Mouse (Mus musculus) C2C12 (cell line): ENCODE data around the gene Ptprcap. TPM values are rescaled to one million over a fixed set of nuclear protein-coding genes. Genes with fewer than 3 reads are reported as not detected.
A peak's percentile ranks its signal among the peaks of the same experiment; 100 is the strongest.

Experiments used
- H3K27me3 ChIP-seq: one replicate; pipeline ENCODE4 v1.6.1; 2011; ENCODE audit not compliant: control insufficient read depth, insufficient read depth, insufficient read length
- H3K36me3 ChIP-seq: one replicate; pipeline ENCODE4 v1.6.1; 2011; ENCODE audit not compliant: control insufficient read depth, insufficient read depth
- H3K4me3 ChIP-seq: one replicate; pipeline ENCODE4 v1.5.1; 2011; ENCODE audit warnings: mild to moderate bottlenecking, control low read depth; ENCODE audit not compliant: poor library complexity, insufficient read depth, severe bottlenecking
- H3K79me2 ChIP-seq: one replicate; pipeline ENCODE4 v1.6.1; 2011; ENCODE audit not compliant: control insufficient read depth, insufficient read depth
- H3K79me3 ChIP-seq: one replicate; pipeline ENCODE4 v1.6.1; 2011; ENCODE audit warnings: low read depth, control low read depth
- H3ac ChIP-seq: one replicate; pipeline ENCODE3; 2011; ENCODE audit warnings: low read depth; ENCODE audit not compliant: control insufficient read depth, insufficient read length
- CEBPB ChIP-seq: IDR thresholded peaks from one replicate; pipeline ENCODE4 v1.6.1; 2011; ENCODE audit warnings: low read depth, mild to moderate bottlenecking, control low read depth, moderate library complexity
- CTCF ChIP-seq: IDR thresholded peaks from one replicate; pipeline ENCODE4 v1.5.1; 2011; ENCODE audit not compliant: control insufficient read depth, insufficient read depth, insufficient read length
- FOSL1 ChIP-seq: IDR thresholded peaks from one replicate; pipeline ENCODE4 v1.8.0; 2011; ENCODE audit warnings: mild to moderate bottlenecking, low read length; ENCODE audit not compliant: poor library complexity, insufficient read depth, severe bottlenecking
- MAX ChIP-seq: IDR thresholded peaks from one replicate; pipeline ENCODE4 v1.6.1; 2011; ENCODE audit warnings: mild to moderate bottlenecking, control low read depth
- MYOD1 ChIP-seq: IDR thresholded peaks from one replicate; pipeline ENCODE4 v1.6.1; 2011; ENCODE audit warnings: low read depth; ENCODE audit not compliant: control insufficient read depth, insufficient read length
- MYOG ChIP-seq: IDR thresholded peaks from one replicate; pipeline ENCODE4 v1.6.1; 2011; ENCODE audit not compliant: control insufficient read depth, insufficient read length; ENCODE audit errors: extremely low read depth
- USF1 ChIP-seq: IDR thresholded peaks from one replicate; pipeline ENCODE4 v1.6.1; 2011; ENCODE audit warnings: low read depth, mild to moderate bottlenecking, control low read depth, moderate library complexity
- polyA plus RNA-seq: library from polyadenylated mRNA; unstranded; fragments of >200 nt; fragmentation: generic; extraction: Trizol; gene quantifications from one replicate; pipeline ENCODE4 v1.2.1, GENCODE M21; 2012; ENCODE audit warnings: missing spikeins

Gene Ptprcap
- polyA plus RNA-seq, 1 experiment = 5.8 TPM

DNA sequence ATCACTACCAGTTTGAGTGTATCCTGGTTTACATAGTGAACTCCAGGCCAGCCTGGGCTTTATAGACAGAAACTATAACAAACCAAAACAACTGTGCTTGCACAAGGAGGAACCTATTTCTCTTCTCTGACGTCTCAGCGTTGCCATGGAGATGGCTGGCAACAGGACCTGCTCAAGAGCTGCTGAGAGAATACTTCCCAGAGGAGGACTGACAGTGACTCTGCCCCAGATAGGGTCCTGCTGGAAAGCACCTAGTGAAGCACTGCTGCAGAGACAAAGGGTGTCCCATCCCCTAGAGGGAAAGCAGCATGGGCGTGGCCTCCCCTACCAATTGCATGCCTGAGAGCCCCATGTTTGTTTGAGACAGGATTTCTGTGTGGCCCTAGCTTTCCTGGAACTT is 28.5 kb downstream of the Ptprcap start:
- H3ac ChIP-seq = no peak overlapping the region
- H3K36me3 ChIP-seq = no peaks in the 10 kb centered on the region
- no peak overlapping the region for H3K4me3 ChIP-seq
- no peaks in the 10 kb centered on the region for H3K27me3 ChIP-seq
- H3K79me3 ChIP-seq = no peaks in the 10 kb centered on the region
- H3K79me2 ChIP-seq = no peaks in the 10 kb centered on the region
- TF ChIP-seq CEBPB (no peak), USF1 (no peak)

DNA sequence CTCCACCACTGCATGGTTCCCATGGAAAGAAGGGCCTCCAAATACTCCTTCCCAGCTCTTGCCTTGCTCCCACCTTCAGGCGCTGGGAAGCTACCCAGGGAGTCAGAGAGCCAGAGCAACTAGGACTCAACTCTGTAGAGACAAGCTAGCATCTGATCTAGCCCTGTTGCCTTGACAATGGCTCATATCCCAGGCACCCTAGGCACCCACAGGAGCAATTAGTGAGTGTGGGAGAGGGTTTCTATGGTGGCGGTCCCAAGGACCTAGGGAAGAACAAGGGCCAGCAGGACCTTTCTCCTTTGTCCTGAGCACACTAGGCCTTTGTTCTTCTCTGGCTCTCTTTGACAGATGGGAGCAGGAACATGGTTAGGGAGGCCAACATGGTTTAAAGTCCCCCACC is 30.3 kb downstream of the Ptprcap start:
- H3K27me3 ChIP-seq = no peaks in the 10 kb centered on the region
- H3K36me3 ChIP-seq = no peaks in the 10 kb centered on the region
- H3ac ChIP-seq = no peak overlapping the region
- no peak overlapping the region for H3K4me3 ChIP-seq
- no peak for TF ChIP-seq USF1
- TF ChIP-seq FOSL1 = no peak
- TF ChIP-seq MAX = no peak
- TF ChIP-seq MYOD1 = no peak
- TF ChIP-seq CEBPB = no peak
- no peak for TF ChIP-seq MYOG
- TF ChIP-seq CTCF = no peak
- no peaks in the 10 kb centered on the region for H3K79me3 ChIP-seq
- H3K79me2 ChIP-seq = no peaks in the 10 kb centered on the region

DNA sequence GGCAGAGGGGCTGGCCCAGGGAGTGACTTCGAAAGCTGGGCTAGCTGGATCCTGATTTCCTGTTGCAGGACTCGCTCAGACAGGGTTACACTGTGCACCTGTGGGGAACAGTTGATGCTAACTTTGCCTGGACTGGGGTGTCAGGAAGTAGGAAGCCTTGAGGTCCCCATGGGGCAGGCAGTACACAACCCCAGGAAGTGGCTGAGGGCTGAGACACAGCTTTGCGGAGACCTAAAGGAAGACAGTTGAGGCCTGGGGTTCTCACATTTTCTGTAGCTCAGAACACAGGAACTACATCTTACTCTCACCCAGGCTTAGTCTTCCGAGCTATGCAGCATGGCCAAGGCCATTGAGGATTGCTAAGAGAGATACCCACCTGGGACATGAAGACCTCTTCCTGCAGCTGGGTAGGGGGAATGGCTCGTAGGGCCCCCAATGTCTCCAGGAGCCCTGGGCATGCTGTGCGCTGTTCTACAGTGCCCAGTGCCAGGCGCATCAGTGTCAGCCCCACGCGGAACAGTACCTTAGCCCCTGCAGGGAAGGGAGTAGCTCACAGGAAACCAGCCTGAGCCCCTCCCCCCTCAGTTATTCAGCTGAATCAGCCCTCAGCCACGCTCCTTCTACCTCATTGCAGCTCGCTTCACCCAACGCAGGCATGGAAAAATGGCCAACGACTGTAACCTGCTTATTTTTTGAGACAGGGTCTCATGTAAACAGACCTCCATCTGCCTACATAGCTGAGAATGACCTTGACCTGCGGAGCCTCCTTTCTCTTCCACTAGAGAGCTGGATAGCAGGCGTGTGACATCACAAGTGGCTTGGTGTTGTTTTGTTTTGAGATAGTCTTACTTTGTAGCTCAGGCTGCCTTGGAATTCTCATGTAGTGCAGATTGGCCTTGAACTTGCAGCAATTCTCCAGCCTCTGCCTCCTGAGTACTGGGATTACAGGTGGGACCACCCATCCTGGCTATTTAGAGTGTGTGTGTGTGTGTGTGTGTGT is 31.9 kb downstream of the Ptprcap start:
- H3K79me3 ChIP-seq = no peaks in the 10 kb centered on the region
- no peaks in the 10 kb centered on the region for H3K36me3 ChIP-seq
- H3ac ChIP-seq = no peak overlapping the region
- no peak for TF ChIP-seq CEBPB
- TF ChIP-seq MYOD1 = no peak
- no peak for TF ChIP-seq FOSL1
- TF ChIP-seq USF1 = no peak
- TF ChIP-seq MAX = no peak
- no peak for TF ChIP-seq CTCF
- no peak for TF ChIP-seq MYOG
- H3K79me2 ChIP-seq = no peaks in the 10 kb centered on the region
- no peak overlapping the region for H3K4me3 ChIP-seq
- no peaks in the 10 kb centered on the region for H3K27me3 ChIP-seq

DNA sequence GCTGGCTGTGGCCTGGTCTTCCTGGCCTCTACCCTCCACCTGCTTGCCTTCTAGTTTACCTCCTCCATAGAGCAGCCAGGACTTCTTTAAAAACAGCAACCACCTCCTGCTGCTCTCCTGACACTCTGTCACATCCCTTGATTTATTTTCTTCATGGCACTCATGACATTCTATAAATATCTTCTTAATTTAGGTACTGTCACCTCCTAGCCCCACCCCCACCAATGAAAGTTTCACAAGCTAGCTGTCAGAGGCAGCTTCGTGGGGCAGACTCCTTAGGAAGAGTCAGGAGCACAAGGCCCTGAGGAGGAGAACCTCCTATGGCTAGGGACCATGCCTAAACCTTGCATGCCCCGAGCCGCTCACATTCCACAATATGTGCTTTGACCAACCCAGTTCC is 33.9 kb downstream of the Ptprcap start:
- Histone ChIP-seq H3K27me3 (no peaks in the 10 kb centered on the region), H3K36me3 (no peaks in the 10 kb centered on the region), H3K79me2 (peaks cover 3% of the 10 kb centered on the region), H3K4me3 (no peak overlapping the region), H3K79me3 (peaks cover under 1% of the 10 kb centered on the region), H3ac (no peak overlapping the region)
- TF ChIP-seq MYOG (no peak), MYOD1 (no peak), CTCF (no peak), USF1 (no peak), CEBPB (no peak), FOSL1 (no peak), MAX (no peak)

DNA sequence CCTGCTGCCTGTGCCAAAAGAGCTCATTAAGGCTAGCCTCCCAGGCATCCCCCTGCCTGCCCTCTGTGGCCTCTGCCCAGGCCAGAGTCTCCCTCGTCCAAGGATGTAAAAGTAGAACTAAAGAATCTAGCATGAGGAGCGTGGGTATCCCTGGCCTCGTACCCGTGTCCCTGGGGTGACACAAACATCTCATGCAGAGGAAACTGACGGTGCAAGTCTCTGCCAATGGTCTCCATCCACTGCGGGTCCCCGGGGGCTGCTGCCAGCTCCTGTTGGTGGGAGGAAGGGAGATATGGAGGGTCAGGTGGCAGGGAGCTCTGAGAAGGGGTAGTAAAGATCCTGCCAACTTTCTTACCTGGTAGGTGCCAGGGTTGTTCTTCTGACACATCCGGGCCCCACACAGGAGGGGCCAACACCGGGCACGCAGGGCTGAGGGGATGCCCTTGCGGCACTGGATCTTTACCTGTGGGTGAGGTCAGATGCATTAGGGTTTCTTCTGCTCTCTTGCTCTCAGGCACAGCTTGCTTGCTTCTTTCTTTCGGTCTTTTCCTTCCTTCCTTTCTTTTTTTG is 35.7 kb downstream of the Ptprcap start:
- Histone ChIP-seq H3K79me3 (peaks cover 19% of the 10 kb centered on the region), H3K36me3 (peaks cover 16% of the 10 kb centered on the region), H3K27me3 (no peaks in the 10 kb centered on the region), H3K4me3 (no peak overlapping the region), H3K79me2 (peaks cover 21% of the 10 kb centered on the region), H3ac (no peak overlapping the region)
- no peak for TF ChIP-seq CTCF
- TF ChIP-seq MAX = no peak
- no peak for TF ChIP-seq FOSL1
- TF ChIP-seq CEBPB = no peak
- no peak for TF ChIP-seq USF1
- no peak for TF ChIP-seq MYOD1

DNA sequence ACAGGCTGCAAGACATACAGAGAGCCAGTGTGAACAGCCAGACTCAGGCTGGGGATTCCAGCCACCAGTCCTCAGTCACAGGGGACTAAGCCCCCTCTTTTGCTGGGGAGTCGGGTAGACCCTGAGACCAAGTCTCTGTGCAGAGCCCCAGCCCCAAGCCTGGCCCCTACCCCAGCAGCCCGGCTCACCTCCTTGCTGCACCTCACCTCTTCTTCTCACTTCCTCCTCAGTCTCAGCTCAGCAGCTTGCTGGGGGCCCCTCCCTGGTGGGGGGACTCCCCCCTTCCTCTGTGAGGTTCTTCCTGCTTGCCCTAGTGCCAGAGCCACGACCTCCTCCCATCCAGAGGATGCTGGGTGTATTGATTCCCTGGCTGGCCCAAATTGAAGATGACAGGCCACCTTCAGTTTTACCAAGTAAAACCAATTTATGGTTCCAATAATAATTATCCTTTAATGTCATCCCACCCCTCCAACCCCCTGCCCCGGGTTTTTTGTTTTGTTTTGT is 37.5 kb downstream of the Ptprcap start, which contains the start of gene Tbc1d10c:
Gene Tbc1d10c (minus strand): TSS at position 454 of the 504 bp plus-strand sequence.
- Histone ChIP-seq H3ac (peak within 1 kb of the TSS; percentile 87), H3K79me2 (peaks cover 39% of the 10 kb centered on the region), H3K36me3 (peaks cover 33% of the 10 kb centered on the region), H3K27me3 (no peaks in the 10 kb centered on the region), H3K4me3 (peak within 1 kb of the TSS; percentile 84), H3K79me3 (peaks cover 24% of the 10 kb centered on the region)
- TF ChIP-seq CEBPB (no peak), MYOD1 (no peak), FOSL1 (no peak), USF1 (no peak), MYOG (no peak), MAX (no peak), CTCF (no peak)
